Mouse (Mus musculus): ENCODE results near the gene Atp8b2. TPM values are rescaled to one million over a fixed set of nuclear protein-coding genes. Genes with fewer than 3 reads are reported as not detected.
A peak's percentile ranks its signal among the peaks of the same experiment; 100 is the strongest.

The Atp8b2 gene
- polyA plus RNA-seq, 1 experiment from 2014 or later, result 20.0 TPM

- peak overlapping the region; percentile 93; the same call in 1 of the 2 replicates for H3K4me3 ChIP-seq
- peak overlapping the region; percentile 98 for H3K4me2 ChIP-seq
- H3K36me3 ChIP-seq, result peaks cover 52% of the 10 kb centered on the region
- no peak for ATAC-seq (ENCODE audit: insufficient number of reproducible peaks, low FRiP score)
- H3K27me3 ChIP-seq (replicated peaks), result no peaks in the 10 kb centered on the region
- peaks cover 40% of the 10 kb centered on the region for H3K4me1 ChIP-seq (replicated peaks)
- no peak overlapping the region for H3K27ac ChIP-seq (ENCODE audit: poor library complexity, severe bottlenecking)
- no peak overlapping the region for H3K9ac ChIP-seq
- H3K9me3 ChIP-seq (replicated peaks), result no peaks in the 10 kb centered on the region
- 69% methylated on average over 4 of the region's 4 CpGs for WGBS
Measured at GRCm38 (mm10) chr3:89959435-89959834, 3.9 kb downstream of the Atp8b2 start.

- H3K4me2 ChIP-seq, result no peak overlapping the region
- no peak overlapping the region for H3K9ac ChIP-seq
- H3K36me3 ChIP-seq, result peaks cover 68% of the 10 kb centered on the region
- WGBS, result 88% methylated on average over 9 of the region's 9 CpGs
- H3K9me3 ChIP-seq (replicated peaks), result no peaks in the 10 kb centered on the region
- no peak for ATAC-seq (ENCODE audit: insufficient number of reproducible peaks, low FRiP score)
- no peak overlapping the region for H3K27ac ChIP-seq (ENCODE audit: poor library complexity, severe bottlenecking)
- no peak overlapping the region for H3K4me3 ChIP-seq
- no peaks in the 10 kb centered on the region for H3K27me3 ChIP-seq (replicated peaks)
- peaks cover 37% of the 10 kb centered on the region for H3K4me1 ChIP-seq (replicated peaks)
Measured at GRCm38 (mm10) chr3:89957880-89958279, 5.4 kb downstream of the Atp8b2 start.

GRCm38 (mm10) chr3:89956177-89956971 is 6.9 kb downstream of the Atp8b2 start:
- Histone ChIP-seq H3K4me2 (no peak overlapping the region), H3K36me3 (peaks cover 83% of the 10 kb centered on the region), H3K4me3 (no peak overlapping the region), H3K27ac (ENCODE audit: poor library complexity, severe bottlenecking) (no peak overlapping the region), H3K9ac (no peak overlapping the region), H3K27me3 (replicated peaks) (no peaks in the 10 kb centered on the region), H3K4me1 (replicated peaks) (peaks cover 29% of the 10 kb centered on the region), H3K9me3 (replicated peaks) (no peaks in the 10 kb centered on the region)
- ATAC-seq (ENCODE audit: insufficient number of reproducible peaks, low FRiP score), result no peak
- WGBS, result 90% methylated on average over 7 of the region's 7 CpGs

GRCm38 (mm10) chr3:89953420-89953819 is 9.9 kb downstream of the Atp8b2 start:
- no peak overlapping the region for H3K4me3 ChIP-seq
- H3K9me3 ChIP-seq (replicated peaks), result no peaks in the 10 kb centered on the region
- H3K27ac ChIP-seq (ENCODE audit: poor library complexity, severe bottlenecking), result no peak overlapping the region
- peaks cover 100% of the 10 kb centered on the region for H3K36me3 ChIP-seq
- 4% methylated on average over 4 of the region's 4 CpGs for WGBS
- H3K27me3 ChIP-seq (replicated peaks), result no peaks in the 10 kb centered on the region
- peaks cover 14% of the 10 kb centered on the region; the same call in 1 of the 2 replicates for H3K4me1 ChIP-seq (replicated peaks)
- no peak overlapping the region for H3K4me2 ChIP-seq
- no peak for ATAC-seq (ENCODE audit: insufficient number of reproducible peaks, low FRiP score)
- no peak overlapping the region for H3K9ac ChIP-seq

- Histone ChIP-seq H3K9me3 (replicated peaks) (no peaks in the 10 kb centered on the region), H3K27me3 (replicated peaks) (no peaks in the 10 kb centered on the region), H3K36me3 (peaks cover 100% of the 10 kb centered on the region), H3K27ac (ENCODE audit: poor library complexity, severe bottlenecking) (no peak overlapping the region), H3K4me2 (no peak overlapping the region), H3K4me3 (no peak overlapping the region), H3K4me1 (replicated peaks) (peaks cover 14% of the 10 kb centered on the region; the same call in 1 of the 2 replicates), H3K9ac (no peak overlapping the region)
- WGBS, result 47% methylated on average over 6 of the region's 6 CpGs
- 0 out of 2 replicates have a peak, but pooled peaks have one; percentile 62 for ATAC-seq (ENCODE audit: insufficient number of reproducible peaks, low FRiP score)
Measured at GRCm38 (mm10) chr3:89948655-89949054, 14.7 kb downstream of the Atp8b2 start.

- ATAC-seq (ENCODE audit: insufficient number of reproducible peaks, low FRiP score), result no peak
- peaks cover 100% of the 10 kb centered on the region for H3K36me3 ChIP-seq
- no peak overlapping the region for H3K9ac ChIP-seq
- 85% methylated on average over 11 of the region's 11 CpGs for WGBS
- H3K9me3 ChIP-seq (replicated peaks), result no peaks in the 10 kb centered on the region
- H3K4me1 ChIP-seq (replicated peaks), result peaks cover 14% of the 10 kb centered on the region; the same call in 1 of the 2 replicates
- H3K4me3 ChIP-seq, result no peak overlapping the region
- no peak overlapping the region for H3K4me2 ChIP-seq
- H3K27ac ChIP-seq (ENCODE audit: poor library complexity, severe bottlenecking), result no peak overlapping the region
- H3K27me3 ChIP-seq (replicated peaks), result no peaks in the 10 kb centered on the region
Measured at GRCm38 (mm10) chr3:89948021-89948420, 15.3 kb downstream of the Atp8b2 start.

GRCm38 (mm10) chr3:89945026-89945425 is 18.3 kb downstream of the Atp8b2 start:
- H3K9ac ChIP-seq, result no peak overlapping the region
- no peak overlapping the region for H3K4me2 ChIP-seq
- peaks cover 100% of the 10 kb centered on the region for H3K36me3 ChIP-seq
- H3K27ac ChIP-seq (ENCODE audit: poor library complexity, severe bottlenecking), result no peak overlapping the region
- peaks cover 14% of the 10 kb centered on the region; the same call in 1 of the 2 replicates for H3K4me1 ChIP-seq (replicated peaks)
- no peak for ATAC-seq (ENCODE audit: insufficient number of reproducible peaks, low FRiP score)
- no peak overlapping the region for H3K4me3 ChIP-seq
- H3K9me3 ChIP-seq (replicated peaks), result no peaks in the 10 kb centered on the region
- H3K27me3 ChIP-seq (replicated peaks), result no peaks in the 10 kb centered on the region
- WGBS, result 81% methylated on average over 8 of the region's 8 CpGs

GRCm38 (mm10) chr3:89942894-89943293 is 20.4 kb downstream of the Atp8b2 start:
- H3K4me3 ChIP-seq, result no peak overlapping the region
- no peak overlapping the region for H3K27ac ChIP-seq (ENCODE audit: poor library complexity, severe bottlenecking)
- H3K4me2 ChIP-seq, result no peak overlapping the region
- H3K9me3 ChIP-seq (replicated peaks), result no peaks in the 10 kb centered on the region
- no peaks in the 10 kb centered on the region for H3K4me1 ChIP-seq (replicated peaks)
- no peak for ATAC-seq (ENCODE audit: insufficient number of reproducible peaks, low FRiP score)
- H3K36me3 ChIP-seq, result peaks cover 96% of the 10 kb centered on the region
- no peak overlapping the region for H3K9ac ChIP-seq
- H3K27me3 ChIP-seq (replicated peaks), result no peaks in the 10 kb centered on the region
- 86% methylated on average over 9 of the region's 9 CpGs for WGBS

GRCm38 (mm10) chr3:89936495-89936894 is 26.8 kb downstream of the Atp8b2 start:
- no peaks in the 10 kb centered on the region for H3K9me3 ChIP-seq (replicated peaks)
- H3K27ac ChIP-seq (ENCODE audit: poor library complexity, severe bottlenecking), result no peak overlapping the region
- no peak overlapping the region for H3K9ac ChIP-seq
- peaks cover 59% of the 10 kb centered on the region for H3K36me3 ChIP-seq
- no peaks in the 10 kb centered on the region for H3K4me1 ChIP-seq (replicated peaks)
- no peak overlapping the region for H3K4me3 ChIP-seq
- no peak overlapping the region for H3K4me2 ChIP-seq
- ATAC-seq (ENCODE audit: insufficient number of reproducible peaks, low FRiP score), result no peak
- H3K27me3 ChIP-seq (replicated peaks), result no peaks in the 10 kb centered on the region
- 89% methylated on average over 3 of the region's 3 CpGs for WGBS

- peaks cover 27% of the 10 kb centered on the region for H3K36me3 ChIP-seq
- no peak for ATAC-seq (ENCODE audit: insufficient number of reproducible peaks, low FRiP score)
- H3K27me3 ChIP-seq (replicated peaks), result no peaks in the 10 kb centered on the region
- H3K4me1 ChIP-seq (replicated peaks), result no peaks in the 10 kb centered on the region
- 90% methylated on average over 2 of the region's 2 CpGs for WGBS
- H3K27ac ChIP-seq (ENCODE audit: poor library complexity, severe bottlenecking), result no peak overlapping the region
- H3K9me3 ChIP-seq (replicated peaks), result no peaks in the 10 kb centered on the region
- H3K4me3 ChIP-seq, result no peak overlapping the region
- no peak overlapping the region for H3K4me2 ChIP-seq
- no peak overlapping the region for H3K9ac ChIP-seq
Measured at GRCm38 (mm10) chr3:89932925-89933324, 30.4 kb downstream of the Atp8b2 start.

GRCm38 (mm10) chr3:89928956-89929355 is 34.4 kb downstream of the Atp8b2 start:
- H3K9ac ChIP-seq, result no peak overlapping the region
- H3K4me2 ChIP-seq, result no peak overlapping the region
- H3K4me1 ChIP-seq (replicated peaks), result no peaks in the 10 kb centered on the region
- H3K27ac ChIP-seq (ENCODE audit: poor library complexity, severe bottlenecking), result no peak overlapping the region
- H3K4me3 ChIP-seq, result no peak overlapping the region
- H3K27me3 ChIP-seq (replicated peaks), result no peaks in the 10 kb centered on the region
- H3K36me3 ChIP-seq, result 0 out of 2 replicates have a peak, but pooled peaks cover under 1% of the 10 kb centered on the region
- ATAC-seq (ENCODE audit: insufficient number of reproducible peaks, low FRiP score), result no peak
- H3K9me3 ChIP-seq (replicated peaks), result no peaks in the 10 kb centered on the region
- WGBS, result 75% methylated on average over 4 of the region's 4 CpGs

Measured in heart, embryonic 12.5 days (tissue).